Mouse (Mus musculus): ENCODE measurements at regions not wholly inside any gene's neighbourhood (a gene's known extent, or its start where the extent isn't known, plus 50 kb on each side); places are given as distances from the start of the nearest gene placed in this dataset.

- no peak for DNase-seq (ENCODE audit: low read depth, low spot score)
Observed at GRCm38 (mm10) chr4:87570470-87570891, 340.2 kb upstream of the Slc24a2 start.

- DNase-seq (ENCODE audit: low read depth, low spot score), result no peak
Observed at GRCm38 (mm10) chr4:87566616-87567015, 336.3 kb upstream of the Slc24a2 start.

GRCm38 (mm10) chr4:87554912-87555311, 324.6 kb upstream of the Slc24a2 start:
- no peak for DNase-seq (ENCODE audit: low read depth, low spot score)
